In the genomic region with DNA sequence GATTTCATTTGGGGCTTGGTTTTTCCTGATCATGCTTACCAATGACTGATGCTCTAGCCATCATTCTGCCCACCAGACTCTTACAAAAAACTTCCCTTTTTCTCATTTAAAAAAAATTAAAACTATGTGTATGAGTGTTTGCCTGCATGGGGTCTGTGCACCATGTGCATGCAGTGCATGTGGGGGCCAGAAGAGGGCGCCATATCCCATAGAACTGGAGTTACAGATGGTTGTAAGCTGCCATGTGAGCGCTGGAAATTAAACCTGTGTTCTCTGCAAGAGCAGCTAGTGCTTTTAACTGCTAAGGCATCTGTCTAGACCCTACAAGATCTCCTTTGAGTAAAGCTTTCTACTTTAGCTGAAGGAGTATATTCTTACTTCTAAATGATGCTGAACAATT, we compare ENCODE assay signal across 16 mouse cellular contexts.
DNase-seq lines count a peak whose midpoint lies in the region; TF ChIP-seq lines count a peak whose summit lies in the region.
"Had no signal": no experiment of that assay in that cellular context is flagged by ENCODE, and none has a peak within 500 bp of the region (broad histone marks: within the 10 kb centered on the region; RNA-seq: fewer than 3 reads in every experiment).

No protein-coding gene starts in this region.

- no peaks in the 10 kb centered on the region for H3K9me3 ChIP-seq in ES-Bruce4 (replicated peaks; ENCODE audit: control insufficient read depth, insufficient read depth, low read length, poor library complexity, severe bottlenecking)
- H3K9me3 ChIP-seq: midbrain, embryonic 13.5 days had no signal

- H3K27me3 ChIP-seq in liver, adult 2 months (ENCODE audit: control insufficient read depth, insufficient read depth, low read length): no peaks in the 10 kb centered on the region
- no peaks in the 10 kb centered on the region for H3K27me3 ChIP-seq in ES-Bruce4 (ENCODE audit: control insufficient read depth, insufficient read depth, low read length, poor library complexity, severe bottlenecking)
- H3K27me3 ChIP-seq: forebrain, embryonic 12.5 days; heart, embryonic 12.5 days; liver, embryonic 13.5 days; midbrain, embryonic 13.5 days had no signal

- no peak overlapping the region for H3K4me3 ChIP-seq in gastrocnemius, adult 2 months
- H3K4me3 ChIP-seq in liver, adult 2 months (ENCODE audit: insufficient read depth, low read depth, low read length): no peak overlapping the region
- H3K4me3 ChIP-seq in ES-Bruce4 (ENCODE audit: low read depth, low read length): no peak overlapping the region
- no peak overlapping the region for H3K4me3 ChIP-seq in bone marrow macrophage, adult 2 months (ENCODE audit: insufficient read depth, low read length)
- H3K4me3 ChIP-seq: forebrain, embryonic 12.5 days; heart, embryonic 12.5 days; liver, embryonic 13.5 days; midbrain, embryonic 13.5 days had no signal

- no peak overlapping the region for H3K9ac ChIP-seq in liver, adult 2 months (ENCODE audit: low read depth, low read length)
- H3K9ac ChIP-seq in ES-Bruce4 (ENCODE audit: low read depth, poor library complexity, severe bottlenecking): no peak overlapping the region
- H3K9ac ChIP-seq: forebrain, embryonic 12.5 days; heart, embryonic 12.5 days; liver, embryonic 13.5 days; midbrain, embryonic 13.5 days had no signal

- DNase-seq in gastrocnemius, adult 2 months: no peak
- DNase-seq in gastrocnemius, adult 18-20 months (ENCODE audit: low spot score): no peak
- no peak for DNase-seq in liver, adult 2 months (ENCODE audit: extremely low read depth, low read depth, low spot score)
- DNase-seq in liver: no peak
- no peak for DNase-seq in frontal cortex, postnatal 10 days (ENCODE audit: low spot score in 2 of 2)
- DNase-seq in urinary bladder, adult 18-20 months (ENCODE audit: low spot score in 2 of 2): no peak
- DNase-seq: adrenal gland, postnatal 10 days; gastrocnemius, postnatal 10 days; kidney, adult 18-20 months; liver, embryonic 13.5 days had no signal

- H3K36me3 ChIP-seq in liver, adult 2 months (ENCODE audit: control insufficient read depth, insufficient read depth, low read length): no peaks in the 10 kb centered on the region
- H3K36me3 ChIP-seq in ES-Bruce4 (ENCODE audit: control insufficient read depth, insufficient read depth, low read length, poor library complexity, severe bottlenecking): no peaks in the 10 kb centered on the region
- H3K36me3 ChIP-seq: forebrain, embryonic 12.5 days; liver, embryonic 13.5 days; midbrain, embryonic 13.5 days had no signal

- H3K27ac ChIP-seq in gastrocnemius, adult 2 months: no peak overlapping the region
- H3K27ac ChIP-seq in liver, adult 2 months (replicated peaks; ENCODE audit: insufficient read depth, low read depth, low read length): no peak overlapping the region
- H3K27ac ChIP-seq in ES-Bruce4 (ENCODE audit: insufficient read depth, low read length): no peak overlapping the region
- no peak overlapping the region for H3K27ac ChIP-seq in bone marrow macrophage, adult 2 months (ENCODE audit: insufficient read depth, low read depth, low read length)
- H3K27ac ChIP-seq: forebrain, embryonic 12.5 days; liver, embryonic 13.5 days; macrophage; midbrain, embryonic 13.5 days had no signal

- peak; percentile 53 for TF ChIP-seq CTCF in gastrocnemius, adult 2 months (IDR thresholded peaks at IDR 0.05)
- peak; percentile 26; the same call in 1 of the 2 replicates for TF ChIP-seq CTCF in liver, adult 2 months (IDR thresholded peaks at IDR 0.05; ENCODE audit: low read depth, low read length)
- peak; percentile 25 for TF ChIP-seq CTCF in ES-Bruce4 (IDR thresholded peaks at IDR 0.05; ENCODE audit: low read depth, low read length)
- TF ChIP-seq CTCF in bone marrow macrophage, adult 2 months (IDR thresholded peaks at IDR 0.05; ENCODE audit: low read depth, low read length): peak; percentile 29; the same call in 1 of the 2 replicates

- intact Hi-C loops in gastrocnemius, adult 2 months (cut with DNase I): no loop called here

- H3K79me2 ChIP-seq in liver, adult 2 months (ENCODE audit: control insufficient read depth, insufficient read depth, low read length): no peaks in the 10 kb centered on the region

- TF ChIP-seq POLR2A in liver, adult 2 months (IDR thresholded peaks at IDR 0.05; ENCODE audit: extremely low read depth, insufficient read depth, low read length): no peak
- no peak for TF ChIP-seq POLR2A in ES-Bruce4 (IDR thresholded peaks at IDR 0.05; ENCODE audit: insufficient read depth, low read length)
- no peak for TF ChIP-seq POLR2A in bone marrow macrophage, adult 2 months (IDR thresholded peaks at IDR 0.05; ENCODE audit: borderline replicate concordance, low read depth, low read length)

- WGBS in liver, adult 2 months: 80% methylated on average over 2 of the region's 2 CpGs

- H3K4me1 ChIP-seq in liver, adult 2 months (ENCODE audit: control insufficient read depth, insufficient read depth, low read length): peaks cover 2% of the 10 kb centered on the region
- no peaks in the 10 kb centered on the region for H3K4me1 ChIP-seq in ES-Bruce4 (ENCODE audit: control insufficient read depth, insufficient read depth, low read length)
- H3K4me1 ChIP-seq in bone marrow macrophage, adult 2 months (ENCODE audit: control insufficient read depth, insufficient read depth, low read length): peaks cover 3% of the 10 kb centered on the region; the same call in 1 of the 2 replicates
- H3K4me1 ChIP-seq: forebrain, embryonic 12.5 days; liver, embryonic 13.5 days; midbrain, embryonic 13.5 days had no signal

- TF ChIP-seq EP300 in ES-Bruce4 (IDR thresholded peaks at IDR 0.05; ENCODE audit: insufficient read depth, low read depth, low read length): no peak
